Mouse (Mus musculus) embryo, embryonic 10 days (tissue): ENCODE measurements around the gene Cfap46.

Source experiments
- DNase-seq: peaks from one replicate; pipeline ENCODE4 v3.0.0-alpha.2; 2015; ENCODE audit warnings: low spot score

Gene Cfap46

GRCm38 (mm10) chr7:139580851-139581775 lies 102.5 kb downstream of the Cfap46 start:
- peak; percentile 59 for DNase-seq

DNA sequence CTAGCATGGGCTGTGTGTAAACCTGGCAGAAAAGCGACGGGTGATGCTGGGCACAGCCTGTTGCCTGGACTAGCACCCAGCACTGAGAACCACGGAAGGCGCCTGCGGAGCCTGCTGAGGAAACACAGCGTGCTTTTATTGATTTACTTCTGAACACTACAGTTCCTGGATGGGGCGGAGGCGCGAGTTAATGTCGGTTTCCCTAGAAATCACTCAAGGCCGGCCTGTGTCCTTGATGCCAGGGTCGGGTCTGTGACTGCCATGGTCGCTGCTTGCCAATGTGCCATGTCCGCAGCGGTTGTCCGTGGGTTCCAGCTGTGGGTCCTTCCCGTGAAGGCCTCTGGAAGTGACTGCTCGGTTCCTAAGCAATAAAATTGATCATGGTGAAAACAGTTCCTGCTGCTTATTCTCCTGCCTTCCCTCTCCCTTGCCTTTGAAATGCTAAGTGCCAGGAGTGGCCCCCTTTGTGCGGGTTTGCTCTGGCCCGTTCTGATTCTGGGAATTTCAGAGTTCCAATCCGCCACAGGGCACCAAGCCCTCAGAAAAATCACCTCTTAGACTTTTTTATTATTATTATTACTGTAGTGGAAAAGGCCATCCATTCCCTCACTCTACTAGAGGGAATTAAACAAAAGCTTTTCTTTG lies 104.2 kb downstream of the Cfap46 start:
- no peak for DNase-seq

DNA sequence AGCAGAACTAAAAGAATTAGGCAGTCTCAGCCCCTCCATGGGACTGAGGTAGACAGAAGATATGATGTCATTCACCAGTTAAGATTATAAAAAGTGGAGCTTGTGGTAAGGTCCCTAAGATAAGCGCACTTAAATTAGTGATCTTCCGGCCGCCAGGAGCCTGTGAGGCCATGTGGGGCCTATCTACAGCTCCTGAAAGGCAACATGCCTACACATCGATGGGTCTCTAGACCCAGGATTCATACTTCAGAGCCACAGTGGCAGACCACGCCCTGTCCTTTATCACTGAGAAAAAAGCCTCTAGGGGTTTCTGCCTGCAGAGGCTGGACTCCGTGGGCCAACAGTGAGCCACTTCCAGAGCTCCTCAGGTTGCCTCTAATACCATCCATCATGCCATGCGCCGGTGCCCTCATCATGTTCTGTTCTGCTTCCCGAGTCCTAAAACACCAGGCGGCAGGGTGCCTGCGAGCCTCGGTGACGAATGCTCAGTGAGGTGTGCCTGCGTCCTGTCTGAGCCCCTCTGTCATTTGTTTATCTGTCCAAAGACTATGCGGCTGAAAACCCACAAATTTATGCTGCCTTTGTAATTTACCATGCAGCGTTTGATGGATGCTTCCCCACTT lies 107.4 kb downstream of the Cfap46 start:
- no peak for DNase-seq

GRCm38 (mm10) chr7:139572665-139573064 lies 111.0 kb downstream of the Cfap46 start:
- no peak for DNase-seq

DNA sequence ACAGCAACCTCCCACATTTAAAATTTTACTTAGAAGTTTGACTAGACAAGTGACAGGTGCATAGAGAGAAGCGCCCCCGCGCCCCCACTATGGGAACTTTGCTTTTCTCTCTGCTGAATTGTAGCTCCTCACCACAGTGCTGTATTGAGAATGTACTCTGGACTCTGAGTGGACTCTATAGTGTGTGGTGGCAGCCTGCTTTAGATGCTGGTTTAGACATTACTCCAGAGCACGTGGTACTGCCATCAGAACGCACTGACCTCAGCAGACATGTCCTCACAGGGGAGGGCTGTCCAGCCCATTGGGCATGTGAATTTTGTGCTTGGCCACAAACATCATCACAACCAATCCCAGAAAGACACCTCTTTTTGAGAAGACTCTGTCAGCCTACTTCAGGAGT lies 112.8 kb downstream of the Cfap46 start:
- DNase-seq = no peak

DNA sequence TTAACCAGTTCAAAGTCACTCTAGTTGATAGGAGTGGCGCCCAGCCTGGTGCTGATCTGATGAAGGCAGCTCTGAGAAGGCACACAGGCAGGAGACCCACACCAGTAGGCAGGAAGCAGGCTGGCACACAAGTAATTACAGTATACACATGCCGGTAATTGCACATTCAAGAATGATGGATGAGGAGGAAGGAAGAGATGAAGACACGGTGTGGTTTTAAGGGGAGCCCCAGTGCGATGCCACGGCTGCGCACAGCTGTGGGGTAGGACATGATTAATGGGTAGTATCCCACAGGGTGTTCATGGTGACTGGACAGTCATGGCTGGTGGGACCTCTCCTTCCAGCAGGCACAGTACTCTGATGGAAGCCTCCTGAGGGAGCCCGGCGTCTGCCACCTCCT lies 117.1 kb downstream of the Cfap46 start:
- DNase-seq = no peak

GRCm38 (mm10) chr7:139565998-139566397 lies 117.6 kb downstream of the Cfap46 start:
- DNase-seq = no peak

GRCm38 (mm10) chr7:139564161-139564560 lies 119.5 kb downstream of the Cfap46 start:
- no peak for DNase-seq

DNA sequence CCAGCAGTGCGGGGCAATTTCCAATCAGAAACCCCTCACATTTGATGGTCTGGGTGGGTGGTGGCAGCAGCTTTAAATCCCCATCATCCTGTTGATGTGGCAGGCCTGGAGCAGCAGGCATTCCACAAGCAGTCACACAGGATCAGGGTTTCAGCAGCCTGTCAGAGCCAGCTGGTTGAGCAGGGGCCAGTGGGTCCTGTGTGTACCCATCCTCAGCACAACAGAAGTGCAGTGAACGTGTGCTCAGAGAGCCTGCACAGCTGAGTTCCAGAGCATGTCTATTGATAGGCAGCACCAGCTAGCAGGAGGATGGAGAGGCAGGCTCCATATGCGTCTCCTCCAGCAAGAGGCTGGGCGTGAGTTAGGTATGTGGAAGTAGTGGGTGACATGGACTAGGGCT lies 120.2 kb downstream of the Cfap46 start:
- no peak for DNase-seq

- no peak for DNase-seq
Measured at GRCm38 (mm10) chr7:139559659-139560058, 124.0 kb downstream of the Cfap46 start.

GRCm38 (mm10) chr7:139556746-139557526 lies 126.7 kb downstream of the Cfap46 start:
- peak; percentile 41 for DNase-seq

- no peak for DNase-seq
Measured at GRCm38 (mm10) chr7:139556331-139556730, 127.3 kb downstream of the Cfap46 start.

DNA sequence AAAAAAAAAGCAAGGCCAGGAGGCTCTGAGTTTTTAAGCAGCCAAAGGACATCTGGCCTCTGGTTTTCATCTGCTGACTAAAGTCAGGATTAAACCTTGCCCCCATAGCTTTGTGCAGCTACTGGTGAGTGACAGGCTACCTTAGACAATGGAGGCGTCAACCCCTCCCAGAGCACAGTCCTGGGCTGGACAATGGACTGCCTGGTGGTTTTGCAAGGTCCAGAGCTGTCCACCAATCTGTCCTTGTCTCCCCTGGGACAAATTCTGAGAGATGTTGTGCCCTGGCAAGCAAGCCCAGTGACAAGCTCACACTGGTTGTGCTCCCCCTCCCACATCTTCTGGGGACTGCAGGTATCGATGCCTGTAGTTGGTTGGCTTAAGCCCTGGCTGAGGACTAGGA lies 132.1 kb downstream of the Cfap46 start:
- DNase-seq = peak; percentile 50
